Comparison of ENCODE assay signal across 8 mouse cellular contexts in genomic region chr12:69681566-69682061, GRCm38 (mm10). TPM values are rescaled to one million over a fixed set of nuclear protein-coding genes. Genes with fewer than 3 reads are reported as not detected.
A peak's percentile ranks its signal among the peaks of the same experiment; 100 is the strongest.
DNase-seq lines count a peak whose midpoint lies in the region; ATAC-seq and TF ChIP-seq lines count a peak whose summit lies in the region.

Sos2 (minus strand) TSS chr12:69681852.

- H3K4me3 ChIP-seq in embryonic fibroblast, embryonic 13.5 days (ENCODE audit: insufficient read depth, low read length): peak within 1 kb of the TSS; percentile 90
- peak within 1 kb of the TSS; percentile 96 for H3K4me3 ChIP-seq in heart, embryonic 10.5 days
- H3K4me3 ChIP-seq in limb, embryonic 14.5 days (replicated peaks; ENCODE audit: low read length): peak within 1 kb of the TSS; percentile 96
- H3K4me3 ChIP-seq in midbrain, embryonic 14.5 days (replicated peaks; ENCODE audit: low read depth, low read length): peak within 1 kb of the TSS; percentile 84

- no peaks in the 10 kb centered on the region for H3K36me3 ChIP-seq in heart, embryonic 10.5 days
- no peaks in the 10 kb centered on the region for H3K36me3 ChIP-seq in limb, embryonic 14.5 days (ENCODE audit: control insufficient read depth, insufficient read depth, low read length)
- H3K36me3 ChIP-seq in midbrain, embryonic 14.5 days (ENCODE audit: control insufficient read depth, insufficient read depth, low read length): no peaks in the 10 kb centered on the region

- peak within 1 kb of the TSS; percentile 95 for H3K27ac ChIP-seq in embryonic fibroblast, embryonic 13.5 days (ENCODE audit: insufficient read depth, low read length)
- H3K27ac ChIP-seq in heart, embryonic 10.5 days: peak within 1 kb of the TSS; percentile 97
- peak within 1 kb of the TSS; percentile 97 for H3K27ac ChIP-seq in limb, embryonic 14.5 days (replicated peaks; ENCODE audit: low read depth, low read length)
- H3K27ac ChIP-seq in midbrain, embryonic 14.5 days (replicated peaks; ENCODE audit: low read depth, low read length): peak within 1 kb of the TSS; percentile 98

- 7% methylated on average over 85 of the region's 85 CpGs for WGBS in heart, embryonic 10.5 days
- 0% methylated on average over 1 of the region's 85 CpGs for WGBS in limb, embryonic 14.5 days
- WGBS in midbrain, embryonic 14.5 days: under 1% methylated on average over 53 of the region's 85 CpGs

- H3K9ac ChIP-seq in limb, embryonic 14.5 days (ENCODE audit: low read depth, low read length, severe bottlenecking): peak within 1 kb of the TSS; percentile 96
- H3K9ac ChIP-seq in midbrain, embryonic 14.5 days (replicated peaks; ENCODE audit: low read length): peak within 1 kb of the TSS; percentile 96

- H3K27me3 ChIP-seq in heart, embryonic 10.5 days (ENCODE audit: insufficient read depth, poor library complexity, severe bottlenecking): no peaks in the 10 kb centered on the region
- no peaks in the 10 kb centered on the region for H3K27me3 ChIP-seq in limb, embryonic 14.5 days (ENCODE audit: control insufficient read depth, insufficient read depth, low read length)
- H3K27me3 ChIP-seq in midbrain, embryonic 14.5 days (ENCODE audit: control insufficient read depth, insufficient read depth, low read length): no peaks in the 10 kb centered on the region

- peaks cover 4% of the 10 kb centered on the region; the same call in 1 of the 2 replicates for H3K4me1 ChIP-seq in embryonic fibroblast, embryonic 13.5 days (ENCODE audit: control insufficient read depth, insufficient read depth, low read length)
- H3K4me1 ChIP-seq in heart, embryonic 10.5 days: peaks cover 8% of the 10 kb centered on the region; the same call in 1 of the 2 replicates
- H3K4me1 ChIP-seq in limb, embryonic 14.5 days (ENCODE audit: control insufficient read depth, insufficient read depth, low read length): peaks cover 23% of the 10 kb centered on the region
- H3K4me1 ChIP-seq in midbrain, embryonic 14.5 days (ENCODE audit: control insufficient read depth, insufficient read depth, low read length): peaks cover 9% of the 10 kb centered on the region

- DNase-seq in A20 (ENCODE audit: low read depth, low spot score): peak; percentile 40
- peak; percentile 78 for DNase-seq in adrenal gland, postnatal 10 days
- DNase-seq in heart, embryonic 10.5 days (ENCODE audit: low spot score): peak; percentile 79
- DNase-seq in kidney, adult 9 months: peak; percentile 61
- peak; percentile 3 for DNase-seq in limb, embryonic 14.5 days (ENCODE audit: low spot score)
- DNase-seq in midbrain, embryonic 14.5 days: peak; percentile 81
- DNase-seq in spleen, postnatal 4 days (ENCODE audit: low spot score in 2 of 2): peak; percentile 68 to 84

- TF ChIP-seq CTCF in embryonic fibroblast, embryonic 13.5 days (IDR thresholded peaks at IDR 0.05; ENCODE audit: borderline replicate concordance, insufficient read depth, low read length): no peak

- no peak for TF ChIP-seq POLR2A in embryonic fibroblast, embryonic 13.5 days (IDR thresholded peaks at IDR 0.05; ENCODE audit: low read depth, low read length)
- TF ChIP-seq POLR2A in limb, embryonic 14.5 days (IDR thresholded peaks at IDR 0.05; ENCODE audit: borderline replicate concordance, extremely low read depth, insufficient read depth, insufficient read length): no peak

- ATAC-seq in limb, embryonic 14.5 days (ENCODE audit: low FRiP score, low read depth): peak; percentile 81
- peak; percentile 89 for ATAC-seq in midbrain, embryonic 14.5 days (ENCODE audit: low FRiP score, low TSS enrichment)

- peak within 1 kb of the TSS; percentile 78 for H3K4me2 ChIP-seq in limb, embryonic 14.5 days (replicated peaks; ENCODE audit: low read depth, low read length, severe bottlenecking)
- peak within 1 kb of the TSS; percentile 72 for H3K4me2 ChIP-seq in midbrain, embryonic 14.5 days (ENCODE audit: low read length)

- H3K9me3 ChIP-seq in heart, embryonic 10.5 days: no peaks in the 10 kb centered on the region
- no peaks in the 10 kb centered on the region for H3K9me3 ChIP-seq in limb, embryonic 14.5 days (ENCODE audit: control insufficient read depth, low read length)
- H3K9me3 ChIP-seq in midbrain, embryonic 14.5 days (ENCODE audit: control insufficient read depth, low read length): no peaks in the 10 kb centered on the region

RNA-seq across cellular contexts. Expression of gene Sos2, which starts in this region (rescaled TPM):
- 10 to 100 TPM; 36.6 to 40.0 TPM for total RNA-seq in adrenal gland, postnatal 10 days (2021)
- polyA plus RNA-seq in embryonic fibroblast, embryonic 13.5 days (2011; ENCODE audit: insufficient read length, low read depth, missing spikeins): 18.9 and 19.4 TPM in 2 replicates
- 5.6 and 6.8 TPM in 2 replicates for polyA plus RNA-seq in heart, embryonic 10.5 days (2016; fragmentation: Nextera tagmentation; extraction: Ambion mirVana)
- 34.4 and 37.1 TPM in 2 replicates for polyA plus RNA-seq in limb, embryonic 14.5 days (2012; rRNA removed)
- polyA plus RNA-seq in limb, embryonic 14.5 days (2014; fragmentation: Nextera tagmentation; extraction: Ambion mirVana): 13.3 and 13.5 TPM in 2 replicates
- polyA plus RNA-seq in midbrain, embryonic 14.5 days (2014; fragmentation: Nextera tagmentation; extraction: Ambion mirVana): 14.2 and 15.0 TPM in 2 replicates

Comparison
In these comparisons a context has a peak if more than half of its experiments do, and no peak if none do; other contexts are left out.
1. Peak in every context shown above with its lines: DNase-seq, ATAC-seq, H3K4me3 ChIP-seq and H3K27ac ChIP-seq.
2. DNase-seq: peak in every context shown above with its lines; median percentile 81 in midbrain, embryonic 14.5 days; 79 in heart, embryonic 10.5 days; 78 in adrenal gland, postnatal 10 days; 76 in spleen, postnatal 4 days; 61 in kidney, adult 9 months; 40 in A20; 3 in limb, embryonic 14.5 days.